Mouse (Mus musculus) right cerebral cortex, postnatal 4 days (tissue): Measurements from ENCODE around the gene Dgat2.

Experiments
- DNase-seq: peaks from one replicate; pipeline ENCODE4 v3.0.0-alpha.2; 2022

The Dgat2 gene

GRCm38 (mm10) chr7:99189885-99190284, 7.4 kb upstream of the Dgat2 start:
- no peak for DNase-seq

GRCm38 (mm10) chr7:99188630-99189029, 6.1 kb upstream of the Dgat2 start:
- DNase-seq, result no peak

- no peak for DNase-seq
Observed at GRCm38 (mm10) chr7:99187451-99187850, 4.9 kb upstream of the Dgat2 start.

- no peak for DNase-seq
Observed at GRCm38 (mm10) chr7:99185405-99185804, 2.9 kb upstream of the Dgat2 start.

GRCm38 (mm10) chr7:99183751-99184150, 1.2 kb upstream of the Dgat2 start:
- no peak for DNase-seq

- no peak for DNase-seq
Observed at GRCm38 (mm10) chr7:99181619-99182431, 694 bp downstream of the Dgat2 start.

- DNase-seq, result no peak
Observed at GRCm38 (mm10) chr7:99180162-99180561, 2.4 kb downstream of the Dgat2 start.

GRCm38 (mm10) chr7:99179271-99179670, 3.2 kb downstream of the Dgat2 start:
- DNase-seq, result no peak

GRCm38 (mm10) chr7:99177386-99177785, 5.1 kb downstream of the Dgat2 start:
- no peak for DNase-seq

GRCm38 (mm10) chr7:99175666-99176065, 6.9 kb downstream of the Dgat2 start:
- no peak for DNase-seq

GRCm38 (mm10) chr7:99175118-99175517, 7.4 kb downstream of the Dgat2 start:
- DNase-seq, result no peak

GRCm38 (mm10) chr7:99174006-99174405, 8.5 kb downstream of the Dgat2 start:
- DNase-seq, result no peak

GRCm38 (mm10) chr7:99172898-99173297, 9.6 kb downstream of the Dgat2 start:
- DNase-seq, result no peak

- DNase-seq, result no peak
Observed at GRCm38 (mm10) chr7:99171730-99172463, 10.6 kb downstream of the Dgat2 start.

- no peak for DNase-seq
Observed at GRCm38 (mm10) chr7:99170519-99170918, 12.0 kb downstream of the Dgat2 start.

- no peak for DNase-seq
Observed at GRCm38 (mm10) chr7:99169717-99170403, 12.7 kb downstream of the Dgat2 start.

- DNase-seq, result no peak
Observed at GRCm38 (mm10) chr7:99168756-99169155, 13.8 kb downstream of the Dgat2 start.

- no peak for DNase-seq
Observed at GRCm38 (mm10) chr7:99167939-99168338, 14.6 kb downstream of the Dgat2 start.

GRCm38 (mm10) chr7:99166159-99166558, 16.4 kb downstream of the Dgat2 start:
- DNase-seq, result no peak

GRCm38 (mm10) chr7:99164873-99165410, 17.6 kb downstream of the Dgat2 start:
- no peak for DNase-seq

- no peak for DNase-seq
Observed at GRCm38 (mm10) chr7:99162462-99162861, 20.1 kb downstream of the Dgat2 start.

- no peak for DNase-seq
Observed at GRCm38 (mm10) chr7:99161961-99162360, 20.6 kb downstream of the Dgat2 start.

- DNase-seq, result no peak
Observed at GRCm38 (mm10) chr7:99161529-99161928, 21.0 kb downstream of the Dgat2 start.
